Mouse (Mus musculus): ENCODE results near the gene Mast3. TPM values are rescaled to one million over a fixed set of nuclear protein-coding genes. Genes with fewer than 3 reads are reported as not detected.

Gene Mast3
- polyA plus RNA-seq, 1 experiment: 31.7 TPM

GRCm38 (mm10) chr8:70756476-70757040 is 48.3 kb downstream of the Mast3 start:
- H3K79me2 ChIP-seq (ENCODE audit: control insufficient read depth, insufficient read depth): no peaks in the 10 kb centered on the region
- no peak overlapping the region for H3ac ChIP-seq (ENCODE audit: control insufficient read depth, insufficient read length)
- no peak overlapping the region for H3K4me2 ChIP-seq (ENCODE audit: low read depth)
- H3K27me3 ChIP-seq (ENCODE audit: control insufficient read depth, insufficient read depth, insufficient read length): no peaks in the 10 kb centered on the region
- H3K36me3 ChIP-seq (ENCODE audit: control insufficient read depth, insufficient read depth): no peaks in the 10 kb centered on the region
- TF ChIP-seq MYOG (IDR thresholded peaks at IDR 0.05; ENCODE audit: control insufficient read depth in 1 of 3, insufficient read depth in 1 of 3, insufficient read length in 2 of 3, low read depth in 2 of 3): no peak
- no peak for TF ChIP-seq CEBPB (IDR thresholded peaks at IDR 0.05; ENCODE audit: insufficient read depth, poor library complexity, severe bottlenecking)
- no peak for TF ChIP-seq POLR2A (IDR thresholded peaks at IDR 0.05; ENCODE audit: insufficient read length, low read depth)
- no peak for TF ChIP-seq USF1 (IDR thresholded peaks at IDR 0.05; ENCODE audit: low read depth)
- H3K4me3 ChIP-seq: no peak overlapping the region

DNA sequence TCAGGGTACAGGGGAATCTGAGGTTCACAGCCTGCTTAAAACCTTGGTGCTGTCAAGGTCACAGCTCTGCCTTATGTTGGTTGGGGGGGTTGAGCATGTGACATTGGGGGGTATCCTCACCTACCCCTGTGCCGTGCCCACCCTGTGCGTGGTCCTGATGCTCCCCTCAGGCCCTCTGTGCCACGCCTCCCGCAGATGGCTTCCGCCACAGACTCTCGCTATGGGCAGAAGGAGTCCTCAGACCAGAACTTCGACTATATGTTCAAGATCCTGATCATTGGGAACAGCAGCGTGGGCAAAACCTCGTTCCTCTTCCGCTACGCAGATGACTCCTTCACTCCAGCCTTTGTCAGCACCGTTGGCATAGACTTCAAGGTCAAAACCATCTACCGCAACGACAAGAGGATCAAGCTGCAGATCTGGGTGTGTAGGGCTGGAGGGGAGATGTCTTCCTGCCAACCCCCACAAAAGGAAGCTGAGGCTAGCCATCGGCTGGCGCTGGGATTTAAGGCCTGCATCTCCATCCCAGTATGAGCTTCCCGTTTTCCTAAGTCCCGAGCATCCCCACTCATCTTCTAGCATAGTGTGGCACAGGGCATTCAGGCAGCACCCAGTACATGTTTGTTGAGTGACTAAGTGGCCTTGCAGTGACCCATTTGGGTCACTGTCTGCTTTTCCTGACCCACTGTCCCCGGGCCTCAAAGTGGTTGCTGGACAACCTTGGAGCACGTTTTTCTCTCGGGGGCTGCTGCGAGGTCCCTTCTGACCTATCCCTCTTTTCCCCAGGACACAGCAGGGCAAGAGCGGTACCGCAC is 49.0 kb downstream of the Mast3 start:
- Histone ChIP-seq H3ac (ENCODE audit: control insufficient read depth, insufficient read length) (peak overlapping the region; percentile 10), H3K27me3 (ENCODE audit: control insufficient read depth, insufficient read depth, insufficient read length) (no peaks in the 10 kb centered on the region), H3K36me3 (ENCODE audit: control insufficient read depth, insufficient read depth) (no peaks in the 10 kb centered on the region), H3K4me3 (peak overlapping the region; percentile 28), H3K4me2 (ENCODE audit: low read depth) (peak overlapping the region; percentile 89), H3K79me2 (ENCODE audit: control insufficient read depth, insufficient read depth) (no peaks in the 10 kb centered on the region)
- no peak for TF ChIP-seq POLR2A (IDR thresholded peaks at IDR 0.05; ENCODE audit: insufficient read length, low read depth)
- TF ChIP-seq POLR2AphosphoS2 (IDR thresholded peaks at IDR 0.05; ENCODE audit: insufficient read length, low read depth): peak; percentile 72

GRCm38 (mm10) chr8:70754871-70755660 is 49.8 kb downstream of the Mast3 start:
- Histone ChIP-seq H3K36me3 (ENCODE audit: control insufficient read depth, insufficient read depth) (no peaks in the 10 kb centered on the region), H3K27me3 (ENCODE audit: control insufficient read depth, insufficient read depth, insufficient read length) (no peaks in the 10 kb centered on the region), H3K4me3 (peak overlapping the region; percentile 28), H3K79me2 (ENCODE audit: control insufficient read depth, insufficient read depth) (no peaks in the 10 kb centered on the region), H3K4me2 (ENCODE audit: low read depth) (peak overlapping the region; percentile 89), H3ac (ENCODE audit: control insufficient read depth, insufficient read length) (peak overlapping the region; percentile 10)
- TF ChIP-seq POLR2AphosphoS2 (IDR thresholded peaks at IDR 0.05; ENCODE audit: insufficient read length, low read depth) (peak; percentile 90), MYOD1 (IDR thresholded peaks at IDR 0.05; ENCODE audit: control insufficient read depth in 1 of 3, insufficient read length in 2 of 3, low read depth in 2 of 3) (peak in 1 of 3 experiments; percentile 6), MYOG (IDR thresholded peaks at IDR 0.05; ENCODE audit: control insufficient read depth in 1 of 3, insufficient read depth in 1 of 3, insufficient read length in 2 of 3, low read depth in 2 of 3) (peak in 1 of 3 experiments; percentile 44), SRF (IDR thresholded peaks at IDR 0.05; ENCODE audit: control insufficient read depth, insufficient read length, low read depth) (no peak), MAX (IDR thresholded peaks at IDR 0.05; ENCODE audit: low read depth) (no peak), USF1 (IDR thresholded peaks at IDR 0.05; ENCODE audit: low read depth) (no peak), REST (IDR thresholded peaks at IDR 0.05; ENCODE audit: insufficient read depth, insufficient read length) (no peak), TCF12 (IDR thresholded peaks at IDR 0.05; ENCODE audit: insufficient read depth, poor library complexity, severe bottlenecking) (no peak), TCF3 (IDR thresholded peaks at IDR 0.05; ENCODE audit: insufficient read length, low read depth) (no peak), POLR2A (IDR thresholded peaks at IDR 0.05; ENCODE audit: insufficient read length, low read depth) (peak; percentile 37), E2F4 (IDR thresholded peaks at IDR 0.05; ENCODE audit: insufficient read depth) (no peak), CEBPB (IDR thresholded peaks at IDR 0.05; ENCODE audit: insufficient read depth, poor library complexity, severe bottlenecking) (no peak)

GRCm38 (mm10) chr8:70754043-70754870 is 50.6 kb downstream of the Mast3 start, which contains the start of gene Rab3a:
TSS of gene Rab3a (plus strand) at chr8:70754679.
- Histone ChIP-seq H3K4me3 (peak within 1 kb of the TSS; percentile 28), H3K4me2 (ENCODE audit: low read depth) (peak within 1 kb of the TSS; percentile 89)
- TF ChIP-seq POLR2AphosphoS2 (IDR thresholded peaks at IDR 0.05; ENCODE audit: insufficient read length, low read depth) (peak; percentile 58), TCF3 (IDR thresholded peaks at IDR 0.05; ENCODE audit: insufficient read length, low read depth) (no peak), POLR2A (IDR thresholded peaks at IDR 0.05; ENCODE audit: insufficient read length, low read depth) (peak; percentile 60)

More at GRCm38 (mm10) chr8:70754043-70754870, 50.6 kb downstream of the Mast3 start, which contains the start of gene Rab3a:
- Histone ChIP-seq H3K36me3 (ENCODE audit: control insufficient read depth, insufficient read depth) (no peaks in the 10 kb centered on the region), H3K27me3 (ENCODE audit: control insufficient read depth, insufficient read depth, insufficient read length) (no peaks in the 10 kb centered on the region), H3K79me2 (ENCODE audit: control insufficient read depth, insufficient read depth) (no peaks in the 10 kb centered on the region), H3ac (ENCODE audit: control insufficient read depth, insufficient read length) (peak within 1 kb of the TSS; percentile 10)

Measured in myocyte (in vitro differentiated cells).